Mouse (Mus musculus): ENCODE measurements around the gene Olfr749.
"Not testable (repeated sequence)": the region's sequence is repeated elsewhere in the genome, so short reads cannot be mapped to it uniquely, and the experiment has no call there.

The Olfr749 gene

GRCm38 (mm10) chr14:50744994-50745393, at the start of gene Olfr749:
Gene Olfr749 (minus strand): TSS chr14:50745094.
- DNase-seq (ENCODE audit: low spot score): no peak

GRCm38 (mm10) chr14:50788157-50788556, 43.3 kb upstream of the Olfr749 start:
- DNase-seq (ENCODE audit: low spot score): peak; percentile 24

DNA sequence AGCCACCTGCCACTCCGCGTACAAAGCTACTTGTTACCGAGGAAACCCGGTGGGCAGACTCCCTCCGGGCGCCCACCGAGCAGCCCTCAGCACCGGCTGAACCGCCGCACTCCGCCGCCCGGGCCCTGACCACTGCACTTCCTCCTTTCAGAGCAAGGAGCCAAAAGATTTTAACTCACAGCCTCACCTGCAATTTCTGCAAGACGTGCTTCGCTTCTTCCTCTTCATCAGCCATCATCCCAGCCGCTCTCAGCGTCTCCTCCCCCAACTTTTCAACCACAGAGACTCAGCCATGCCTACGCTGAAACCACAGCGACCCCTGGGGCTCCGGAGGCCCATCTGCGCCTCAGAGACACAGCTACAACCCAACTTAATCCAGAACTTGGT, 40.4 kb upstream of the Olfr749 start, which contains the start of gene Ttc5:
Gene Ttc5 (minus strand): TSS at position 269 of the 387 bp plus-strand sequence.
- peak; percentile 88 for DNase-seq (ENCODE audit: low spot score)

DNA sequence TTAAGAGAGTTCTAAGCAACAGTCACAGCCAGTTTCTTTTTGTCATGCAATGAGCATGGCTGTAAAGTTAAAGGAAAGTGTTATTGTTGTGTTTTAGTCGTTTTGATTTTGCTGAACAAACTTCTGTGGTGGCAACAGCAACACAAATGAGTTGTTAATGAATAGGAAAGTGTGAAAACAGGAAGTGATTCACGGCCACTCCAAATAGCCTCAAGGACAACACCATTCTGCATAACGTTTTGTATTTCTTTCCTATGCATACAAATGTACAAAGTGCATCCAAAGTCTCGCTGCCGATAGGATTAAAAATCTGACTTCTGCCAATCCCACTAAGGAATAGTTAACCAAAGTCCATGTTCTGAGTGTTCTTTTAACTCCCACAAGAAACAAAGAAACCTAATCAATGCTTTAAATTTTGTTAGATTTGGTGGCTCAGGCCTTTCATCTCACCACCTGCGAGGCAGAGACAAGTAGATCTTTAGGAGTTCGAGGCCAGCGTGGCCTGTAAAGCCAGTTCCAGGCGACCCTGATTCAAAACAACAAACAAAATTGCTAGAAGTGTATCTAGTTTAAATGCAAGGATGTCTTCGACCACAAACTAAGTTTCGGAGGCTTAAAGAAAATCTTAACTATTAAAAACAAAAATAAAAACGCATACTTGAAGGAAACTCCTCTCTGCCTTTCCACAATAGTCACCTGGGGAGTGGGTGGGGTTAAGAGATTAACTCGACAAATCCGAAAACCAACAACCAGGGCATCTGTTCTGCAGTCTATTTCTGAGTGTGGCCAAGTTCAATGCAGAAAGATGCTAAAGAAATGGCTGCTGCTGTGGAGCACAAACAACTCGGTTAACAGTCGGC, 39.7 kb upstream of the Olfr749 start:
- peak; percentile 15 for DNase-seq (ENCODE audit: low spot score)

- DNase-seq (ENCODE audit: low spot score): no peak
Observed at GRCm38 (mm10) chr14:50782166-50782565, 37.3 kb upstream of the Olfr749 start.

GRCm38 (mm10) chr14:50771342-50771741, 26.4 kb upstream of the Olfr749 start:
- peak; percentile 14 for DNase-seq (ENCODE audit: low spot score)

DNA sequence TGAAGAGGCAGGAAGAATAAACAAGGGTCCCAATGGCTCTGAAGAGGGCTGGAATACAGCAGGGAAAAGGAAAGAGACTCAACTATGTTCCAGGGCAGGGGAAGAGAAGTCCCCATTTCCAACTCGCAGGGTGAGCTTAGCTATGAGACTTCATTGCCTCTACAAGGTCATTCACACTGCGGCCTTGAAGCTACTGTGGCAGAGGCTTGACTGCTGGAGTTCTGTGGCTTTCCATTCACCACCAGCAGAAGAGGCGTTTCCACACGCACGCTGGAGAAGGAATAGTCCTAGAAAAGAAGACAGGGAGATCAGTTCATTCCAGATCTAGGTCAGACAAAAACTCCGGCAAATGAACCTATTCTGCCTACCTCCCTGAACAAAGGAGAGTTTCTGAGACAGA, 20.8 kb upstream of the Olfr749 start:
- no peak for DNase-seq (ENCODE audit: low spot score)

DNA sequence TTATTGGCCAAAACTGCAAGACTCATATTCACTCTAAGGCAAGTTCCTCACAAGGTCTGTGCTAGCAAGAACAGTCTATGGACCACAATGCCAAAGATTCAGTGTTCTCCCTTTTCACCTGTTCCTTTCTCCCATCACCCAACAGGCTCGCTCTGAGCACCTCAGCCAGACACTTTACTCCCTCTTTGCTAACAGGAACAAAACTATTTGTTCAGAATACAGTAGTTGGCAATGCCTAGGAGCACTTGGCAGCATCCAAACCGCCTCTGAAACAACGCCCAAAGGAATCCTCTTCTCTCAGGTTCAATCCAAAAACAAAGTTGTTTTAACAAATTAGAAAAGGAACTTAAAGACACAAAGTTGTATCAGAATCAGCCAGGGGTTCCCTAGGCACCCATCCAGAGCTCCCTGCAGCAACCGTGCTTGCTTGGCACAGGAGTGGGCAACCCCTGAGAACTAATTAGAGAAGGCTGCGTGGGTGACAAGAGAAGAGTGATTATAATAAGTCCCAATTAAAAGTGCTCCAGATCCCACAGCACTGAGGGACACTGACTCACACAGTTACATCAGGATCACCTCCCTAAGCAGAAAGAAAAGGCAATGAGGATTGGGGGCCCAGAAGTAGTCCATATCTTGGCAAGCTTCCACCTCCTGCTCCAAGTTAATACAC, 13.7 kb upstream of the Olfr749 start:
- no peak for DNase-seq (ENCODE audit: low spot score)

GRCm38 (mm10) chr14:50741584-50741983, 3.3 kb downstream of the Olfr749 start:
- DNase-seq (ENCODE audit: low spot score): no peak

DNA sequence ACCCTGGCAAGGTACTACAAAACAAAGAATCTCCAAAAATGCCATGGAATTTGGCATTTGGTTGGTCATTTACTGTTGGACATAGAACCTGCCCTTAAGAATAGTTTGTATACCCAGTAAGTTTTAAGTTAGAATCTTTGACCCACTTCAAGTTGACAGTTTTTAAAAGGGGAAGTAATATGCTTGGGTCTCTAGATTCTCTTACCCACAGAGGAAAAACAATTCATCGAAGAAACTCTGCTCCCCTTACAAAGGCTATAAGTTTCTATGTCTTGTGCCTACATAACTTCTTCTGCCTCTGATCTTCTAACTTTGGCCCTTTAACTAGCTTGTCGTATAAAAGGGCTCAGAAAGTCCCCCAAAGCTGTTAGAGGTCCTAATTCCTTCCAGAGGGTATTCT, 4.6 kb downstream of the Olfr749 start:
- no peak for DNase-seq (ENCODE audit: low spot score)

- DNase-seq (ENCODE audit: low spot score): not testable (repeated sequence)
Observed at GRCm38 (mm10) chr14:50722371-50722770, 22.5 kb downstream of the Olfr749 start.

DNA sequence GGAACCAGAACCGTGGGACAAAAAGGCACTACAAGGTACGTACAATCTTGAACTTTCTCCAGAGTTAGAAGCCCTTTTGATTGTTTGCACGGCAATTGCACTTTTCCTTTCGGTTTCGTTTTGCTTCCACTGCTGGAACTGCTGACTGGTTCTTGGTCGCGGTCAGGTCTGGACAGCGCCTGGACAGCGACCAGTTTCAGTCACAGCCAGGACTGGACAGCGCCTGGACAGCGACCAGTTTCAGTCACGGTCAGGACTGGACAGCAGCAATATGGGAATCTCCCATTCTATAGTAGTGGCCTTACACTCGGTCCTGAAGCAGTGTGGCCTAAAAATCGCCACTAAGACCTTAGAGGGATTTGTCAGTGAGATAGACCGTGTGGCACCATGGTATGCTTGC, 25.0 kb downstream of the Olfr749 start:
- DNase-seq (ENCODE audit: low spot score): peak; percentile 3

- no peak for DNase-seq (ENCODE audit: low spot score)
Observed at GRCm38 (mm10) chr14:50707073-50707472, 37.8 kb downstream of the Olfr749 start, which contains the start of gene Olfr748. Gene Olfr748 (plus strand): TSS chr14:50707373.

- DNase-seq (ENCODE audit: low spot score): no peak
Observed at GRCm38 (mm10) chr14:50693106-50693505, 51.8 kb downstream of the Olfr749 start, which contains the start of gene Olfr747. Gene Olfr747 (minus strand): TSS chr14:50693206.
